Mouse (Mus musculus) bone marrow, adult 2 months (tissue): ENCODE measurements around the gene Myh9.

Experiments
- CTCF ChIP-seq: fragments of 200-500 bp; IDR thresholded peaks from 2 replicates; pipeline ENCODE4 v1.5.1; 2011; ENCODE audit warnings: low read length, control low read depth; ENCODE audit not compliant: control insufficient read depth, insufficient read depth
- POLR2A ChIP-seq: fragments of 200-500 bp; IDR thresholded peaks from 2 replicates; pipeline ENCODE4 v1.6.1; 2011; ENCODE audit warnings: low read depth, mild to moderate bottlenecking, control low read depth, low read length, borderline replicate concordance; ENCODE audit not compliant: control insufficient read depth

GRCm38 (mm10) chr15:77864063-77864758 is 22.2 kb upstream of the Myh9 start:
- TF ChIP-seq CTCF (no peak), POLR2A (no peak)
